Mouse (Mus musculus): Measurements from ENCODE around the gene Sbno2. TPM values are rescaled to one million over a fixed set of nuclear protein-coding genes. Genes with fewer than 3 reads are reported as not detected.
"Not testable (repeated sequence)": the region's sequence is repeated elsewhere in the genome, so short reads cannot be mapped to it uniquely, and the experiment has no call there.

Sbno2 gene
- total RNA-seq, 1 experiment from 2014 or later: 22.3 TPM

GRCm38 (mm10) chr10:80048396-80048795, 57.0 kb downstream of the Sbno2 start:
- ATAC-seq (replicated peaks; ENCODE audit: low read depth, poor library complexity, severe bottlenecking): no peak

- no peak for ATAC-seq (replicated peaks; ENCODE audit: low read depth, poor library complexity, severe bottlenecking)
Observed at GRCm38 (mm10) chr10:80047041-80047565, 58.3 kb downstream of the Sbno2 start, which contains the start of gene Gpx4. Gene Gpx4, plus strand, starts transcription at chr10:80047166.

GRCm38 (mm10) chr10:80045766-80046165, 59.6 kb downstream of the Sbno2 start:
- no peak for ATAC-seq (replicated peaks; ENCODE audit: low read depth, poor library complexity, severe bottlenecking)

- not testable (repeated sequence) for ATAC-seq (replicated peaks; ENCODE audit: low read depth, poor library complexity, severe bottlenecking)
Observed at GRCm38 (mm10) chr10:80045364-80045763, 60.0 kb downstream of the Sbno2 start.

- ATAC-seq (replicated peaks; ENCODE audit: low read depth, poor library complexity, severe bottlenecking): no peak
Observed at GRCm38 (mm10) chr10:80044087-80044486, 61.3 kb downstream of the Sbno2 start.

- not testable (repeated sequence) for ATAC-seq (replicated peaks; ENCODE audit: low read depth, poor library complexity, severe bottlenecking)
Observed at GRCm38 (mm10) chr10:80041409-80042060, 63.8 kb downstream of the Sbno2 start.

GRCm38 (mm10) chr10:80039559-80039979, 65.8 kb downstream of the Sbno2 start, which contains the start of gene Polr2e:
Gene Polr2e, minus strand, starts transcription at chr10:80039795.
- peak; percentile 93 for ATAC-seq (replicated peaks; ENCODE audit: low read depth, poor library complexity, severe bottlenecking)

GRCm38 (mm10) chr10:80036832-80037231, 68.5 kb downstream of the Sbno2 start:
- ATAC-seq (replicated peaks; ENCODE audit: low read depth, poor library complexity, severe bottlenecking): no peak

- no peak for ATAC-seq (replicated peaks; ENCODE audit: low read depth, poor library complexity, severe bottlenecking)
Observed at GRCm38 (mm10) chr10:80035686-80036085, 69.7 kb downstream of the Sbno2 start.

GRCm38 (mm10) chr10:80035148-80035547, 70.2 kb downstream of the Sbno2 start:
- no peak for ATAC-seq (replicated peaks; ENCODE audit: low read depth, poor library complexity, severe bottlenecking)

- peak; percentile 31; the same call in 1 of the 2 replicates for ATAC-seq (replicated peaks; ENCODE audit: low read depth, poor library complexity, severe bottlenecking)
Observed at GRCm38 (mm10) chr10:80033511-80034391, 71.6 kb downstream of the Sbno2 start.

GRCm38 (mm10) chr10:80032799-80033480, 72.4 kb downstream of the Sbno2 start:
- ATAC-seq (replicated peaks; ENCODE audit: low read depth, poor library complexity, severe bottlenecking): peak; percentile 75

GRCm38 (mm10) chr10:80030736-80031135, 74.6 kb downstream of the Sbno2 start:
- ATAC-seq (replicated peaks; ENCODE audit: low read depth, poor library complexity, severe bottlenecking): no peak

GRCm38 (mm10) chr10:80030191-80030590, 75.2 kb downstream of the Sbno2 start:
- peak; percentile 19 for ATAC-seq (replicated peaks; ENCODE audit: low read depth, poor library complexity, severe bottlenecking)

GRCm38 (mm10) chr10:80028521-80028846, 76.9 kb downstream of the Sbno2 start:
- ATAC-seq (replicated peaks; ENCODE audit: low read depth, poor library complexity, severe bottlenecking): no peak

GRCm38 (mm10) chr10:80027681-80028520, 77.5 kb downstream of the Sbno2 start:
- ATAC-seq (replicated peaks; ENCODE audit: low read depth, poor library complexity, severe bottlenecking): no peak

- peak; percentile 35 for ATAC-seq (replicated peaks; ENCODE audit: low read depth, poor library complexity, severe bottlenecking)
Observed at GRCm38 (mm10) chr10:80025889-80026288, 79.5 kb downstream of the Sbno2 start.

GRCm38 (mm10) chr10:80025463-80025862, 79.9 kb downstream of the Sbno2 start:
- no peak for ATAC-seq (replicated peaks; ENCODE audit: low read depth, poor library complexity, severe bottlenecking)

- ATAC-seq (replicated peaks; ENCODE audit: low read depth, poor library complexity, severe bottlenecking): no peak
Observed at GRCm38 (mm10) chr10:80025044-80025347, 80.4 kb downstream of the Sbno2 start.
